Mouse (Mus musculus) T-helper 1 cell (primary cell): ENCODE measurements around the gene Hoxb8.

Source experiments
- in situ Hi-C: fragments of 300-600 bp; cut with MboI, MseI; formaldehyde crosslinking; loops from one replicate; pipeline ENCODE4 v1.15.1; 2025; ENCODE audit warnings: high pct_unique_total_duplicates

Gene Hoxb8

GRCm38 (mm10) chr11:96327750-96328149 lies 46.0 kb downstream of the Hoxb8 start:
- in situ Hi-C loops, result no loop called here

- in situ Hi-C loops, result no loop called here
Observed at GRCm38 (mm10) chr11:96328605-96329004, 46.9 kb downstream of the Hoxb8 start.

GRCm38 (mm10) chr11:96332105-96332504 lies 50.4 kb downstream of the Hoxb8 start:
- in situ Hi-C loops, result no loop called here

GRCm38 (mm10) chr11:96332618-96333032 lies 50.9 kb downstream of the Hoxb8 start:
- in situ Hi-C loops, result no loop called here

- in situ Hi-C loops, result no loop called here
Observed at GRCm38 (mm10) chr11:96333241-96334001, 51.7 kb downstream of the Hoxb8 start.

- in situ Hi-C loops, result no loop called here
Observed at GRCm38 (mm10) chr11:96334002-96334364, 52.3 kb downstream of the Hoxb8 start.
